Mouse (Mus musculus): ENCODE data around the gene Epdr1. TPM values are rescaled to one million over a fixed set of nuclear protein-coding genes. Genes with fewer than 3 reads are reported as not detected.

Epdr1 gene
- polyA plus RNA-seq (2015; fragmentation: Nextera tagmentation; extraction: Ambion mirVana): 4.3 and 4.4 TPM in 2 replicates

DNA sequence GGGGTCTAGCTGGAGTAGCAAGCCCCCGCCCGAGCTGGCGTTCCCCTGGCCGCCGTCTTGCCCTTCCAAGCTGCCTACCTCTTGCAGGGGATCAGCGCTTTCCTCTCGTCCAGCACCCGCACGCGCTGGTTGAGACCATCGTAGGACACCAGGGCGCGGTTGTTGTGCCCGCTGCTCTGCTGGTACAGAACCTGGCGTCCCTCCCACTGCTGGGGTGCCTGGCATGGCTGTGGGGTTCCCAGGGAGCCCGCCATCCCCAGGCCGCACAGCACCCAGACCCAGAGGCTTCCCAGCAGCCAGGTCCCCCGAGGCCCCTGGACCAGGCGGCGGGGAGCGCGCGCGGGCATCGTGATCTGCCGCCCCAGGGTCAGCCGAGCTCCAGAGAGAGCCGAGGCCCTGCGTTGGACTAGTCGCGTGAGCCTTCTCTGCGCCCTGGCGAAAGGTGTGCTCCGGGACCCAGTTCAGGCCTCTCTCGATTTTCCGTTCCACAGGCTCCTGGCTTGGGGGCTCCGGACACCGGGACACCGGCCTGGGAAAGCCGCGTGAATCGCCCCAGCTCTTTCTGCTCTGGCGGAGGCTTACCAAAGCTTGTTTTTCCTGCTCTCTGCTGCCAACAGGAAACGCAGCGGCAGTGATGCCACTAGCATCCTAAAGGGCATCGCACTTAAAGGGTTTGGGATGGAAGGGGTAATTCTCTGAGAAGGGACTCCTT lies at the start of gene Epdr1:
Gene Epdr1 (minus strand): TSS at position 712 of the 712 bp plus-strand sequence.
- DNase-seq (ENCODE audit: low spot score): peak; percentile 53

- no peak for DNase-seq (ENCODE audit: low spot score)
These were observed 48.8 kb upstream of the Epdr1 start for GRCm38 (mm10) chr13:19668355-19669140.

- DNase-seq (ENCODE audit: low spot score): no peak
These were observed 32.7 kb upstream of the Epdr1 start for GRCm38 (mm10) chr13:19652405-19652804.

GRCm38 (mm10) chr13:19649824-19650223 lies 30.1 kb upstream of the Epdr1 start:
- no peak for DNase-seq (ENCODE audit: low spot score)

GRCm38 (mm10) chr13:19644225-19644624 lies 24.5 kb upstream of the Epdr1 start:
- no peak for DNase-seq (ENCODE audit: low spot score)

GRCm38 (mm10) chr13:19643519-19643918 lies 23.8 kb upstream of the Epdr1 start:
- no peak for DNase-seq (ENCODE audit: low spot score)

DNA sequence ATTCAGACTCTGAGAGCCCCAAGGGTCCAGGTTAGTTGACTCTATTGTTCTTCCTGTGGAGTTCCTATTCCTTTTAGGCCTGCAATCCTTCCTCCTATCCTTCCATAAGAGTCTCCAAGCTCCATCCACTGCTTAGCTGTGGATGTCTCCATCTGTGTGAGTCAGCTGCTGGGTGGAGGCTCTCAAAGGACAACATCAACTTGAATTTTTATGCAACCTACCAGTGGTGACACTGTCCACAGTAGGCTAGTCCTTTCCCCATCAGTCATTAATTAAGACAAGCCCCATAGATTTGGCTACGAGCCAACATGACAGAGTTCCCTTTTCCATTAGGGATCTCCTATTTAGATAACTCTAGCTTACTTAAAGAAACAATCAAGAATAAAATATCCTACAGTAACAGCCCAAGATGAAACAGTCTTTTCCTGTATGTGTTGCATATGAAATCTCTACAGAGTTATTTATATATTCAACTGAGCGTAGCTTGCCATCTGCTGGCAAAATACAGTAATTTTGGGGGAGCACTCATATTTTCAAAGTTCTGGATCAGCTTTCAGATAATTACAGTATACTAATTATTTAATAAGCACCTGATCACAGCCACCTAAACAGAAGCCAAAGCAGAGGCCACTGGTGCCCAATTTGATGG lies 20.6 kb upstream of the Epdr1 start:
- no peak for DNase-seq (ENCODE audit: low spot score)

DNA sequence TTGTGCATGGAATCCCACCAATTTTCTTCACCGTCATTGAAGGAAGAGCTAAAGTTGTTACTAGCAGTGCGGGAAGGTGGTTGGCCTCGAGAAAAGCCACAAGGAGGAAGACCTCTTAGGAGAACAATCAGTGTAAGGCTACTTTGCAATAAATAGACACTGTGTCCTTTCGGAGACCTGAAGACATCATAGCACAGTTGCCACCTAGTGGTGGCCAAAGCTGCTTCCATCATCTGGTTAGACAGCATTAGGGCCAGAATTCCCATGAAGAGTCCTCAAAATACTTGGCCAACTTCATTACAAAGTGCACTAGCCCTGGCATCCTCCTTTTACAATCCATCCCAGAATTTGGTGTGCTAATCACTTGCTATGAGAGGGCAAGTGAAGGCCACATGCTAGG lies 16.4 kb upstream of the Epdr1 start:
- no peak for DNase-seq (ENCODE audit: low spot score)

DNA sequence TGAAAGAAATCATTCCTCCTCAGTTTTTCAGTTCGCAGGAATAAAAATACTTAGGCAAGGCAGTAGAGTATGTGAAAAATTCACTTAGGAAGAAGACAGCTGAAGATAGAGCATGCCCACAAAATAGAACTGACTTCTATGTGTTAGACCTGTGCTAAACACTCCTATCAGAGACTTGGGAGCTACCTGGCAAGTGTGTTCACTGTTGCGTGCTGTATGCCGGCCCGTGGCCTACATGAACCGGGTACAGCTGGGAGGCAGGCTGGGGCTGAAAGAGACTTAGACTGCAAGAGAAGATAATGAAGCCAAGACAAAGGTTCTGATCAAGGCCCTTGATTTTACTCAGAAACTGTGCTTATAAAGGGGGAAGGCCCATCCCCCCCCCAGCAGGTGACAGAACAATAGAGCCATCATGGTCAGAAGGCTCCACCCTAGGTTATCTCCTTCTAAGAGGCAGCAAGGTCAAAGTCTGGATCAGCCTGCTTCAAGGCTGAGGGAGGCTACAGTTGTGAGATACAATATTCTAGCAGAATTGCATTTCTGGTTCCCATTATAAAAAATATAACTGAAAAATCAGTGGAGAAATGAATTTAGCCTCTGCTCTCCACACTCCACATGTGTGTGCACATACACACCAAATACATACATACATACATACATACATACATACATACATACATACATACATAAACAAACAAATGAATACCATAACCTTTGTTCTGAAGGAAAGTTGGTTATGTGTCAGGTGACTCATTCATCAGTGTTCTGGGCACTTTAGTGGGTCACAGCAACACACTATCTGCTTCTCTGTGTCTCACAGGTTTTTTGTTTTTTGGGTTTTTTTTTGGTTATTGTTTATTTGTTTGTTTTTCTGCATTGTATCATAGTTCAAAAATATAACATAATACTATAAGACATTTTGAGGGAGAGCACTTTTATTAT lies 11.3 kb upstream of the Epdr1 start:
- no peak for DNase-seq (ENCODE audit: low spot score)

DNA sequence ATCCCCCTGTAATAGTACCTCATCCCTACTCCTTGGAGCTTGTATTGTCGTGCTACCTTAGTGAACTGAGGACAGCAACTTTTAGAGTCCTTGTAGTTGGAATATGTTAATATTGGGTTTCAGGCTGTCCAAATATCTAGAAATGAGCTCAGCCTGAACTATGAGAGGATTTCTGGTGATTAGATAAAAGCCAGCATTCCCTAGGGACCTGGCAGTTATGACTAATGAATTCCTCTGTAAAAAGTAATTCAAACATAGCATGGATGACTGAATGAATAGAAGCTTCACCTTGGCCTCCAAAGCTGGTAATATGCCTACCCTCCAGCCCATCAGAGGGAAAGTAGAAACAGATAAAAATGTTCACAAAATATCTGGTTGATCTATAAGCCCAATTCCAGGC lies 6.7 kb upstream of the Epdr1 start:
- DNase-seq (ENCODE audit: low spot score): no peak

DNA sequence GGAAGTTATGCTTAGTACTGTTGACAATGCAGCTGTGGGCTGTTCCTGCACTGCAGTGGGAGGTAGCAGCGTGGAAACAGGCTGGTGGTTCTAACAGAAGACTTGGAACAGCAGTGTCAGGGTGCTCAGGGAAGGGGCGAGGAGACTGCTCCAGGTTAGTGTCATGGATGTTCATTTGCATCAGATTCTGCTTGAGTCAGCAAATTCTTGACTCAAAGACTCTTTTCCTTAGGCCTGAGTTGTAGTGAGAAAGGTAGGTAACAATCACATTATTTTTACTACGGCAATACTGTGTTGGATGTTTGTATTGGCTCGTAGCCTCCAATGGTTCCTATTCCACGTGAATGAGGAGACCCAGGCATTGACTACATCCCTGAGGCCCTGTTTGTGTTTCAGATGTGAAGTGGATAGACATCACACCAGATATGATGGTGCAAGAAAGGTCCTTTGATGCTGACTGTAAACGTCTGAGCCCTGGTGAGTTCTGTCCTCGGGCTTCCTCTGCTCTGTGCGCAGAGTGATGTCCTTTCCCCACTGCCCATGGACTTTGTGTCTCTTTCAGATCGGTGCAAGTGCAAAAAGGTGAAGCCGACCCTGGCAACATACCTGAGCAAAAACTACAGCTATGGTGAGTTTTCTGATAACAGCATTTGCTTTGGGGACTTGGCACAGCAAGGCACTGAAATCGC lies 5.0 kb upstream of the Epdr1 start:
- DNase-seq (ENCODE audit: low spot score): no peak

- DNase-seq (ENCODE audit: low spot score): no peak
These were observed 3.6 kb upstream of the Epdr1 start for GRCm38 (mm10) chr13:19623228-19623905.

GRCm38 (mm10) chr13:19622573-19623227 lies 3.0 kb upstream of the Epdr1 start, which contains the start of gene Sfrp4:
TSS of gene Sfrp4 (plus strand) at chr13:19623104.
- DNase-seq (ENCODE audit: low spot score): no peak

- DNase-seq (ENCODE audit: low spot score): no peak
These were observed 899 bp downstream of the Epdr1 start for GRCm38 (mm10) chr13:19618841-19619215.

- no peak for DNase-seq (ENCODE audit: low spot score)
These were observed 1.6 kb downstream of the Epdr1 start for GRCm38 (mm10) chr13:19618081-19618480.

GRCm38 (mm10) chr13:19614311-19614710 lies 5.4 kb downstream of the Epdr1 start:
- no peak for DNase-seq (ENCODE audit: low spot score)

GRCm38 (mm10) chr13:19613426-19613825 lies 6.3 kb downstream of the Epdr1 start:
- no peak for DNase-seq (ENCODE audit: low spot score)

GRCm38 (mm10) chr13:19612963-19613362 lies 6.8 kb downstream of the Epdr1 start:
- DNase-seq (ENCODE audit: low spot score): no peak

GRCm38 (mm10) chr13:19612348-19612747 lies 7.4 kb downstream of the Epdr1 start:
- DNase-seq (ENCODE audit: low spot score): no peak

All from thymus, postnatal 0 days (tissue).